Mouse (Mus musculus) liver, embryonic 14.5 days (tissue): ENCODE data around the gene Marcksl1.

Experiments used
- CTCF ChIP-seq: IDR thresholded peaks from 2 replicates; pipeline ENCODE4 v1.5.1; 2016; ENCODE audit warnings: antibody characterized with exemption, low read depth, control low read depth
- EP300 ChIP-seq: IDR thresholded peaks from 2 replicates; pipeline ENCODE4 v1.6.1; 2016; ENCODE audit warnings: antibody characterized with exemption, low read depth

GRCm38 (mm10) chr4:129557256-129557808 lies 44.0 kb downstream of the Marcksl1 start:
- TF ChIP-seq EP300 (peak; percentile 84), CTCF (no peak)
